Mouse (Mus musculus) brown adipose tissue, adult 24 weeks (tissue): ENCODE results near the gene Btbd35f28. TPM values are rescaled to one million over a fixed set of nuclear protein-coding genes. Genes with fewer than 3 reads are reported as not detected.
"Not testable (repeated sequence)": the region's sequence is repeated elsewhere in the genome, so short reads cannot be mapped to it uniquely, and the experiment has no call there.

Experiments used
- H3K27ac ChIP-seq: fragments of 200-500 bp; replicated peaks from 2 replicates; pipeline ENCODE4 v1.5.1; 2012; ENCODE audit warnings: low read depth, mild to moderate bottlenecking, low read length
- H3K4me1 ChIP-seq: fragments of 200-500 bp; 2 replicates; pipeline ENCODE4 v1.6.1; 2012; ENCODE audit warnings: low read length, mixed read lengths; ENCODE audit not compliant: control insufficient read depth, insufficient read depth, insufficient read length
- H3K4me3 ChIP-seq: fragments of 200-500 bp; 2 replicates; pipeline ENCODE4 v1.5.1; 2012; ENCODE audit warnings: low read depth, mild to moderate bottlenecking, low read length, moderate library complexity; ENCODE audit not compliant: insufficient read depth
- polyA plus RNA-seq: library from polyadenylated mRNA; stranded (reverse); fragments of >200 nt; gene quantifications from 2 replicates; pipeline ENCODE4 v1.2.4, GENCODE M21; 2012; ENCODE audit not compliant: missing spikeins, insufficient read depth, insufficient read length

Gene Btbd35f28
- not detected in 2 replicates for polyA plus RNA-seq

DNA sequence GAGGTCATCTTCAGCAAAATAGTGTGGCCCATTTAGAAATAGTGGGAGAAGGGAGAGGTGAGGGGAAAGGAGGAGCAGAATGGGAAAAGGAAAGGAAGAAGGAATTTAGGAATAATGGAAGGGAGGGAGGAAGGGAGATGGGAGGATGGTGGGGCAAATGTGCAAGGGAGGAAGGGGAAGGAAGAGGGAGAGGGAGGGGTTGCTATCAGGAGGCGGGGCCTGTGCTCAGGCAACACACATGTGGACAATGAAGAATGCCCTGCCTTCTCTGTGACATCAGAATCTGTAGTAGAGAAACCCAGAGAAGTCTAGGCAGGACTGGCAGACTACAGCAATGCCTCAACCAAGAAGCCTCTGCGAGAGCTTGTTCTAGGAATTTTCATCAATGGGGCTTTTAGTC lies at the start of gene Btbd35f28:
Gene Btbd35f28, plus strand, starts transcription at position 301 of the 400 bp plus-strand sequence.
- H3K4me1 ChIP-seq, H3K27ac ChIP-seq, H3K4me3 ChIP-seq: not testable (repeated sequence)

Other genes starting within 250 kb of the Btbd35f28 start
- not detected in 2 replicates for gene Btbd35f16, start 239.6 kb upstream of the Btbd35f28 start, polyA plus RNA-seq
- gene Btbd35f3, start 158.9 kb upstream of the Btbd35f28 start, polyA plus RNA-seq, result not detected in 2 replicates
- not detected in 2 replicates for gene Btbd35f20, start 94.7 kb downstream of the Btbd35f28 start, polyA plus RNA-seq
- gene Btbd35f17, start 174.1 kb downstream of the Btbd35f28 start, polyA plus RNA-seq, result not detected in 2 replicates